Mouse (Mus musculus) large intestine, adult 2 months (tissue): ENCODE data around the gene Rarb. TPM values are rescaled to one million over a fixed set of nuclear protein-coding genes. Genes with fewer than 3 reads are reported as not detected.
"Not testable (repeated sequence)": the region's sequence is repeated elsewhere in the genome, so short reads cannot be mapped to it uniquely, and the experiment has no call there.

Source experiments
- DNase-seq: peaks from one replicate; pipeline ENCODE4 v3.0.0-alpha.2; 2012; ENCODE audit warnings: low read depth, low spot score
- WGBS: fragments of 180-500 bp; shearing (Covaris S2); methylation state at CpG from one replicate; pipeline ENCODE4 v1.1.7; 2018; 5-methylcytosine and 5-hydroxymethylcytosine counted together
- polyA plus RNA-seq: library from polyadenylated mRNA; depleted of rRNA; stranded (reverse); fragments of >200 nt; gene quantifications from 2 replicates; pipeline ENCODE4 v1.2.3, GENCODE M21; 2012; rRNA removed

The Rarb gene
- 1.5 and 1.8 TPM in 2 replicates for polyA plus RNA-seq

DNA sequence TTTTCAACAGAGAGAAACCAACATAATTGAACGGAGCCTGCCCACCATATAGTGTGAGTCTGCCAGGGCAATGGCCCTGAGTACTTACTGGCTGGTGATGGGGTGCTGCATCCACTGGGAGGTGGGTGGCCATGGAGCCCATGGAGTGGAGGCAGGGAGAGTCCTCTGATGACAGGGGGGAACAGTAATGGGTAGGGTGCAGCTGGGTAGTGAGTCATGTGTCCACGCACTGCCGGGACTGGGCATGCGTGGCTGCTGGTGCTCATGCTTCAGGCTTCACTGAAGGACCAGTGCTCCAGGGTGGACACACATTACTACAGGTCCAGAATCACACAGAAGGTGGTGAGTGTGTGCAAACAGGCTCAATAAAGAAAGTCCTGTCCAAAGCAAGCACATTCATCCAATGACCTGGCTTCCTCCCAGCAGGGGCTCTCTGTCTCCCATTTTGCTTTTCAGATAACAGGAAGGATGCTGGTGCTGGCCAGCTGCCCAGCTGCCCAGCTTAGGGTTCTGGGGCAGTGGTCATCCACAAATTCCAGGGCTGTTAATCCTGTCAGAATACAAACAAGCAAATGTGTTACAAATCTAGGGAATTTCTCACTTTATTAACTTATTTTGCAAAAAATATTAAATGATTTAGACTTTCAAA, at the start of gene Rarb:
Rarb (minus strand) TSS at position 555 of the 649 bp plus-strand sequence.
- DNase-seq, result no peak
- 93% methylated on average over 4 of the region's 4 CpGs for WGBS

DNA sequence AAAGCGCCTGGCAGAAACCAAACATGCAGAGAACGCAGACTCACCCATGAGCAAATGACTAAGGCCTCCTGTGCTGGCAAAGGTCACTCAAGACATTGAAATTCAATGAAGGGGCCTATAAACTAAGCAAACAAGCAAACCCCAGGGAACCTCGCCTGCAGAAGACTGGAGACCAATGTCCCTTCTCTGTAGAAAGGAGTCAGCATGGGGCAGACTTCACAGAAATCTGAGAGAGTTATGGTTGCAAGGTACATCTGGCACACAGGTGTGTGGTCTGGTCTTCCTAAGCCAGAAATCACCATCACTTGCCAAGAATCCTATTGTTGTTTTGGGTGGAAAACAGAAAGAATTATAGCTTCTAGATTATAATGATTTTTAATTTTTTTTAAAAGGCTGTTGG, 23.1 kb upstream of the Rarb start:
- DNase-seq, result no peak
- WGBS, result 44% methylated on average over 3 of the region's 3 CpGs

DNA sequence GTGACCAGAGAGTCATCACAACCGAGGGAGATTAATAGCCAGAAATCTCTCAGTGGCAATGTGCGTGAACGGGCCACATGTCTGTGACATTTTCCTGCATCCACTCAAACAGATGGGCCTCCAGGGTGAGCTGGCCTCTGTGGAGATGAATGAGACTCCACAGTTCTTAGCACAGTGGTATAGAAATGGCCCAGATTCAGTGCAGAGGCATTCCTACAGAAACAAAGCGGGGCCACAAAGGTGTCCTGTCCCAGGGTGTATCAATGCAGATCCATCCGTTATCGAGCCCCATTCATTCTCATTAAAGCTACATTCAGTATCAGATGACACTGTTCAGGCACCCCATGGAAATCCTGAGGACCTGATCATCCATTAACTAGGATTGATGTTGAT, 22.6 kb upstream of the Rarb start:
- WGBS, result 74% methylated on average over 6 of the region's 6 CpGs
- no peak for DNase-seq

DNA sequence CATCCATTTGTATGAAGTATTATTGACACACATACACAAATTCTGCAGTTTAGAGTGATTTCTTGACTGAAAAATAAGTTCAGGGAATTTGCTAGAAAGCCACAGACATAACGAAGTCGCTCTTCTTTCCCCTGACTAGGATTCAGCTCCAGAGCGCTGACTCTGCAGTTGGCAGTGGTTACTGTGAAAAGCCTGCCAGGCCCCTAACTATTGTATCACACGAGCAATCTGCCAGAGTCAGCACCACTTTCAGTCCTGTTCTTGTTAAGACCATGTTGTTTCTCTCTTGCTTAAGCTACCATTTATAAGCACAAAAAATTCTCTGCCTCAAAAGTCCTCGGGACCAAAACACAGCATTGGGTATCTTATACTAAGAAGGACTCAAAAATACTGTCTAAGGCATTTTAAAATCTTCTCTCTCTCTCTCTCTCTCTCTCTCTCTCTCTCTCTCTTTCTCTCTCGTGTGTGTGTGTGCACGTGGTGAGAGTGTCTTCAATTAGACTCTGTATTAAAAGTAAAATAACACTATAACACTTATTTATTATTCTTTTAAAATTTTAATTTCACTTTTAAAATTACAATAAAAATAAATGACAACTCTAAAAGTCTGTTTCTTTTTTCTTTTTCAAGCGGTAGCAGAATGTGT, 22.1 kb upstream of the Rarb start:
- 64% methylated on average over 8 of the region's 8 CpGs for WGBS
- DNase-seq, result no peak

DNA sequence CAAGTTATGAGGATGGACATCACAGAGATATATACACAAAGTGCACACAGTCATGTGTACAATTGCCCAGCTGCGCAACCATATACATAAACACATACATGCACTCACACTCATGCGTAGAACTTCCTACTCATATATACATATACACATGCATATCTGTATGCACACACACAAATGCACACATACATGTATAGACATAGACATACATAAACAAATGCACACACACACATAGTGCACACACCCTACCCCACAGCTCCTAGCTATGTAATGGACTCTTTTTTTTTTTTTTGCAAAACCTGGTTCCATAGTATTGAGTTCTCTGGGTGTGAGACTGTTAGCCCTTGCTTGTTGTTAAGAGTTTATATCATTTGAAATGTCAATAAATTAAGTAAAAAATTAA, 21.2 kb upstream of the Rarb start:
- no peak for DNase-seq
- 96% methylated on average over 2 of the region's 2 CpGs for WGBS

DNA sequence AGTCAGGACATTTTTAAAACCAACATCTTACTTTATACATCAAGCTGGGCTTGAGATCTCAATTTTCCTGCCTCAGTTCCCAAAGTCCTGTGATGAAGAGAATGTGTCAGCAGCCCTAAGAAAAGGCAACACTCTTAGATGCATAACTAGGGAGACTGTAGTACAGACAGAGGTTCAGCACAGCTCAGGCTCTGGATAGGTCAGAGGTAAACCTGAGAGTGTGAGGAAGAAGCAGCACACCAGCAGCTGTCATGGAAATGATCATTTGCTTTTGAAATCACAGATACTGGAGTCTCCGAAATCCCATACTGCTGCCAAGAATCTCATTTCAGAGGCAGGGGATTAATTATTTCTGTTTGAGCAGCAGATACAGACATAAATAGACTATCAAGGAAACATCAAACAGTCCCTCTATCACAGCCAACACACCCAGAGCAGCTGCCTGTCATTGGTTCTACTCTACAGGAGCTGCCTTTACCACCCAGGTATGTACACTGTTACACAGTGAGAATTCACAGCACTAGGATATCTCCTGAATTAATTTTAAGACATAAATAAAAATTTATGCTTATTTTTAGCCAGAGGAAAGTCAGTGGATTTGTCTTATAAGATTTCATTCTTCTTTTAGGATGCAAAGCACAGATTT, 3.7 kb downstream of the Rarb start:
- DNase-seq, result no peak
- 74% methylated on average over 1 of the region's 1 CpGs for WGBS

DNA sequence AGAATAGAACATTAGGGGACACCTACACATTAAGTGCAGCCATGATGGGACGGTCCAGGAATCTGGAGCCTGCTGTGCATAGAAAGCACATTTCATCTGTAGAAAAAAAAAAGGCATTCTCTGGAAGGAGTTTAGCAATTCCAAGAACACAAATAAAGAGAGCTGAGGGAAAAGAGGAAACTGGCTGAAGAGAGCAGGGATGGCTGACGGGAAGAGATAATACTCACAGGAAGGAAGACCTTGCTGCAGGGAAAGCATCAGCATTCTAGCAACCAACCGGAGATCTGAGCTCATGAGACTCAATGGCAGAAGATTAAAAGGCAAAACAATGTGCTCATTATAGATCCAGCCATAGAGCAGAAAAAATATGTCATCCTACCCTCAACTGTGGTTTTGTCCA, 12.8 kb downstream of the Rarb start:
- no peak for DNase-seq
- 86% methylated on average over 3 of the region's 3 CpGs for WGBS

DNA sequence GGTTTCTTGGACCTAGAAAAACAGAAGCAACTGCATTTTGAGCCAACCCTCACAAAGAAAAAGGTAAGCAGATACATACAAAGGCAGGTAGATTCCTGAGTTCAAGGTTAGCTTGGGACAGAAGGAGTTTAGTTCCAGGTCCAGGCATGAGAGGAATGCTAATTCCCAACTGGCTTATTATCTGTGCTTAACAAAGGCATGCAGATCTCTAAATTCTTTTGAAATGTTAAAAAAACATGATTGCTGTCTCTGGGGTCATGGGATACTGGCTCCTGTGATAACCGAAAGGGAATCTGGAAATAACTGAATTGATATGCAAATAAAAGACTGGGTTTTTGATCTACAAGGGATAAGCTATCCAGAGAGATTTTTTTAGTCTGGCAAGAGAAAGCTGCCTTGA, 28.8 kb downstream of the Rarb start:
- DNase-seq, result no peak
- WGBS, result 84% methylated on average over 1 of the region's 1 CpGs

DNA sequence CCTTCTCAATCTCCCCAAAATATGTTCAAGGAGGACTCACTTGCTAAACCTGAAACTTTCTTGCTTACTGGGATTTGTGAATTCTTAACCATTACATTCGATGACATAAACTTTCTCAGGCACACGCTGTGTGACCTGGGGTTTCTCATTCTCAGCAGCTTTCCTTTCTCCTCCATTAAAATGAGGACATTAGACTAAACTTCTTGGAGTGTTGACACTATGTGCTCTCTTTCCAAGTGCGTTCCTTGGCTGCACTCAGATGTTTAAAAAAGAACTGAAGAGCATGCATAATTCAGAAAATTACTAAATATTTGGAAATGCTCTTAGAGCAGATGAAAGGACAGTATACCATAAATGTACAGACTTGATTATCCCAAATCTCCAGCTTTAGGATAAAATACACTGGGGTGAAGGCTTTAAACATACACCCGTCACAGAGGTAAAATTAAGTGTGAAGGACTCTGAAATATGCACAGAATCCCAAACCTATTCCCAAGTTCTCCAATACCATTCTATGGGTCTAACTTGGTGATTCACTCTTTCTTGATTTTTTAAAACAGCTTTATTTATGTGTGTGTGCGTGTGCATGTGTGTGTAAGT, 36.9 kb downstream of the Rarb start:
- WGBS, result 76% methylated on average over 5 of the region's 5 CpGs
- DNase-seq, result no peak

DNA sequence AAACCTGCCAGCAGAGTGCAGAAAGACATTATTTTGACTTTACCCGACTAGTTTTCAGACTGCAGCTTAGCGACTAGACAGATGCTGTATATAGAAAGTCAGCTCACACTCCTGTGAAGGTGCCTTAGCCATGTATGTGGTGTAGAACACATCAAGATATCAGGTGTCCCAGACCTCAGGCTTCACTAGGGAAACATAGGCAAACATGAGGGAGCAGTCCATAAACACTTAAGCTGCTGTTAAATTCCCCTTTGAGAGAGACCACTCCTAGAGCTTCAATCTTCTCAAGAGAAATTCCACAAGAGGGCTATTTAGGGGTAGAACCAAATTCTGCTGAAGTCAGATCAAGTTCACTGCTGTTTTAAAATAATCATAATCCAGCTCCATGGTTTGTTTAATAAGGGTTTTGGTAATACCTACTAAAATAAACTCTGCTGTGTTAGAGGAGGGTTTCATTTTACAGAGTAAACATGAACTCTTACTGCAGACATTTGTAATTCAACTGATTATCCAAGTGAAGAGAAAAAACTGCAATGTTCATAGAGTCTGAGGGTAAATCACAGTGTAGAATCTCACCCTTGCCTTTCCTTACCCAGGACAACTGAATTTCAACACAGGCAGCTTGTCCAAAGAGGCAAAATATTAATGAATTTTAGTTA, 42.1 kb downstream of the Rarb start:
- DNase-seq, result no peak
- 63% methylated on average over 2 of the region's 2 CpGs for WGBS

DNA sequence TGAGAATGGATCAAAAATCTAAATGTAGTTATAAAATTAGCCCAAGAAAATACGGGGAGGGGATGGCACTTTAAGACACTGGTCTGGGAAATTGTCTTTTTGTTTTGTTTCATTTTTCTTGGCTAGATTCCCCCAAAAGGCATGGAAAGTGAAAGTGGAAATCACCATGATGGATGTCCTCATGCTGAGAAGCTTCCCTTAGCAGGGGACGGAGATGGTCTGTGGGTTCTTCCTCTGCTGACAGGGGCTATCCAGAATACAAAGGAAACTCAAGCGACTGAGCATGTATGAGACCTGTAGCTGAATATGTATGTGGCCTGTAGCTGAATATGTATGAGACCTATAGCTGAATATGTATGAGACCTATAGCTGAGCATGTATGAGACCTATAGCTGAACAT, 46.0 kb downstream of the Rarb start:
- WGBS, result 66% methylated on average over 3 of the region's 3 CpGs

DNA sequence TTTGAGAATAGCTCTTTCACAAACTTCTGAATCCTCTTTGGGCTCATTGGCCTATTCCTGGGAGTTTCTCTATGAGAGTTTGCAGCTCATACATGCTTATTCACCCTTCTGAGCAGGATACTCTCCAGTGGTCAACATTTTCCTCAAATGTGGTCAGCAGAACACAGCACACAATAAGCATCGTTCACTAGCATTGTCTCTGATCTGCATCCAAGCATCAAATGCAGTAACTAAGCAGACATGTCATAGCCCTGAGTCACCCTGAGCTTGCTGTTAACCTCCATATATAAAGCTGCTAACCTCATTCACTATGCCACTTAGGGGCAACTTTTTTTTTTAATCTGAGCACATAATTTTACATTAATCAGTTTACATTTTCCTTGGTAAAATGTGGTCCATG, 53.1 kb downstream of the Rarb start:
- no peak for DNase-seq
- WGBS, result 64% methylated on average over 1 of the region's 1 CpGs

More for the DNA sequence above, 46.0 kb downstream of the Rarb start:
- no peak for DNase-seq

DNA sequence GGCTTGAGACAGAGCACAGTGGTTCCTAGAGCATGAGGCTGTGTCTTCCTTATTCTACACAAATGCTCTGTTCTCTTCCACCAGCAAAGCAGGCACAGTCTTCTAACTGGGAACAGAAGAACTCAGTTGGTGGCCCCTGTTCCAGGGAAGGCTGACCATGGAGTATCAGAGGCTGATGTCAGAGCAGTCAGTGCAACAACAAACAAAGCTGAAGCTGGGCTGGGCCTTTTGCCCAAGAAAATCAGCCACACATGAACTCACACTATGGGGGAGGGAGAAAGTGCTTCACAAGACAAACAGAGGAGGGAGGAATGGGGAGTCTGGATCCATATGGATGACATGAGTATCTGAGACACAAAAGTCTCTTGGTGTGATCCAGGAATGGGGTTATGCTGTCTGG, 56.2 kb downstream of the Rarb start:
- no peak for DNase-seq

DNA sequence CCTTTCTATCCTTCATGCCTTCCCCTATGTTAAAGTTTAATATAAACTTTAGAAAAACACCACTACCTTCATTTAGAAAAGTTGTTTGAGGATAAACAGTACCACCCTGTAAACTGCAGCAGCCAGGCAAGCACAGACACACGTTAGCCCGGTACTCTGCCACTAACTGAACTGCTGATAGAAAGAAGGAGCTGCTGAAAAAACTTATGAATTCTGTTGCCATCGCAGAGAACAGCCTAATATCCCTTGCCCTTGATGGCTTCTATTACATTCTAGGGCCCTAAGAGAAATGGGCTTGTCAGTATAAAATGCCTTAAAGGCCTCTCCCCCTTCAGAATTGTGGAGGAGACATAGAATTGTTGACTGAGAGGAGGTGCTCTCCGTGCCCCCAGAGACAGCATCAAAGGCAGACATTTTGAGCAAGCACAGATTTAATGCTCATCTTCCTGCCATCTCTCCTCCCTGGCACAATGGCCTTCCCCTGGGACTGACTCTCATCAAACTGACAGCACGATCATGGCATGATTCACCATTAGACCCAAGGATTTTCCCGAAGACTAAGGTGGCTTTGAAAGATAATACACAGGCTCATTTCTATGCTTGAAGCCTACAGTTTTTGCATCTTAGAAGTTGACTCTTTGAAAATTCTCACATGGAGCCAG, 60.1 kb downstream of the Rarb start:
- no peak for DNase-seq

DNA sequence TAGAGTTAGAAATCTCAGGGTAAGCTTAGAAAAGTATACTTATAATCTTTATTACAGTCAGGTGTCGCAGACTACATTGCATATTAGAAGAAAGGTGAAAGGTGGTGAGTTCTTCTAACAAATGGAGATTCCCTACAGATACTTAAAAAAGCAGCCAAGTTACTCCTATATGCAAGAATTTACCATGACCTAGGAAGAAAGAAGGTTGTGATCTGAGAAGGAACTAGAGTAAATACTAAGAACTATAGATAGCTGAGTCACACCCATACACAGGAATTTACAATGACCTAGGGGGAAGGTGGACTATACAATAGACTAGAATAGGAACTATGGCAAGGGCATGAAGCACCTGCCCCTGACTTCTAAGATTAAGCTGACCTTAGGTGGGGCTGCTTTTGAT, 63.4 kb downstream of the Rarb start:
- DNase-seq, result not testable (repeated sequence)
- 70% methylated on average over 1 of the region's 1 CpGs for WGBS

More for the DNA sequence above, 60.1 kb downstream of the Rarb start:
- WGBS, result 57% methylated on average over 6 of the region's 6 CpGs

DNA sequence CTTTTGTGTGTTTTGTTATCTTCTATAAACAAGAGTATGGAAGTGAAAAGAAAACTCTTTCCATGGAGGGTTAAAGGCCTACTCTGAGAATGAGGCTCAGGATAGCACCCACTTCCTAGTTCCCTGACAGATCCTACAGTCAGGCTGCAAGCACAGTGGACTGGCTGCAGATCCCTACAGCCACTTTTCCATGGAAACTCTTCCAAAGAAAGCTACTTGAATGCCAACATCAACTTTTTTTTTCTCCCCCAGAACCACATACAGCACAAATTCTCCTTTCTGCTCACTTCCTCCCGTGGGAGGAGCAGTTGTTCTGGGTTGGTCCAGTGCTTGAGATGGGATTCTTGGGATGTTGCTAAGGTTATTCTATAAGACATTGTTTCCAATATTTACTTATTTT, 66.3 kb downstream of the Rarb start:
- DNase-seq, result no peak
- WGBS, result 79% methylated on average over 1 of the region's 1 CpGs

DNA sequence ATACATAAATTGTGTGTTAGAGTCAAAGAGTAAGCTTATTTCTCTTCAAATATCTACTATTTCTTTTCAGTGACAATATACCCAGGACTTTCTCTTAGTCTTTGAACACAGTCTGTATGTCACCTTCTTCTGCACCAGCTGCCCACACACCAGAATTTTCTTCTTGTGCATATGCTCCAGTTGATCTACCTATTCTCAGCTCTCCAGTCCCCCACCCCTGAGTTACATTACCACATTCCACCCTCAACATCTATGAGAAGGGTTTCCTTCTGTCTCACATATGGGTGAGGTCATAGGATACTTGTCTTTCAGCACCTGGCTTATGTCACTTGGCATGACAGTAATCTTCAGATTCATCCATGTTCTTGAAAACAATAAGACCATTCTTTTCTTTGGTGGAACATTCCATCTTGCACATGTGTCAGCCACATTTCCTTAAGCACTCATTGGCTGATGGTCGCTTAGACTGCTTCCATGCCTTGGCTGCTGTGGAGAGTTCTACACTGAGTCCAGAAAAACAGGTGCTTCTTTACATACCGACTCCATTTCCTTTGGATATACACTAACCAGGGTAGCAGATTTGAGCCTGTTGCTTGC, 71.9 kb downstream of the Rarb start:
- DNase-seq, result no peak
- WGBS, result 50% methylated on average over 2 of the region's 2 CpGs

DNA sequence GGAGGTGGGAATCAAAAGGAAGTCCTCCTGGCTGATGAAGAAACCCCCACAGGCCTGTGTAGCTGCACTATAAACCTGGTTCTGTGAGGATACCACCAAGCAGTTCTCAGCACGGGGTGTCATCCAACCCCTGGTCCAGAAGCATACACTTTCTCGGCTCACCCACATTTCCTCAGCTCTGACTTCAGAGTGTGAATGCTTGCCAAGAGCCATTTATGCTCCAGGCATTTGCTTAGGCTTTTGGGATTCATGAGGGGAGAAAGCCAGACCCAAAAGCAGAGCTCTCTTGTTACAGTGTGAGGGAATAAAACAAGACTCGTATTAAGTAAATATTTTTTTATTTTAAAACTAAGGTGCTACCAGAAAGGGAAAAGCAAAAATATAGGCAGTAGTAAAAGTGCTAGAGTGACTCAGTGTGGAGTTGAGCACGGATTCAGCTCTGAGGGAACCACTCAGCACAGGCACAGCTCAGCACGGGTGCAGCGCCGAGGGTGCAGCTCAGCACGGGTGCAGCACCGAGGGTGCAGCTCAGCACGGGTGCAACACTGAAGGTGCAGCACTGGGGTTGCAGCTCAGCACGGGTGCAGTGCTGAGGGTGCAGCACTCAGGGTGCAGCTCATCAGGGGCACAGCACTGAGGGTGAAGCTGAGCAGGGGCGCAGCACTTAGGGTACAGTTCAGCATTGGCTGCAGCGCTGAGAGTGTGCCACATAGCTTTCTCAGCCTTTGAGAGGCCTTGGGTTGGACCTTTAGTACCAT, 77.8 kb downstream of the Rarb start:
- no peak for DNase-seq

DNA sequence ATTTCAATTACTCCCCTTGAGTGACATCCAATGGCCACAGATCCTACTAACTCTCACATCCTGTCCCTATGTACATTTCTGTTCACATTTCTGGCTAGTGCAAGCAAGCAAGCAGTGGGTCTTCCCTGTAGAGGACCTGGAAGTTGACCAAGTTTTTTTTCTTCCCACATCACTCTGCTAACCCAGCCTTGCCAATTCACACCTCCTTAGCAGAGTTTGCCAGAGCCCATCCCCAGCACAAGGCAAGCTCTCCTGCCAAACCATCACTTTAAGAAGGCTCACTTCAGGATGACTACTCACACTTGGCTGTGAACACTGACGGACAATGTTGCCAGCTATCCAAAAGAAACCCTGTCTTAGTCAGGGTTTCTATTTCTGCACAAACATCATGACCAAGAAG, 80.4 kb downstream of the Rarb start:
- 90% methylated on average over 1 of the region's 1 CpGs for WGBS
- no peak for DNase-seq

More for the DNA sequence above, 77.8 kb downstream of the Rarb start:
- 54% methylated on average over 13 of the region's 13 CpGs for WGBS
